Mouse (Mus musculus) heart, embryonic 14.5 days (tissue): ENCODE measurements at regions not wholly inside any gene's neighbourhood (a gene's known extent, or its start where the extent isn't known, plus 50 kb on each side); places are given as distances from the start of the nearest gene placed in this dataset.

Source experiments
- ATAC-seq: fragments of 200-750 bp; cut with Nextera tagmentation; 2 replicates; pipeline ENCODE4 v1.8.0; 2017; ENCODE audit warnings: low read depth, moderate TSS enrichment; ENCODE audit not compliant: insufficient number of reproducible peaks, insufficient read depth, low FRiP score
- H3K27ac ChIP-seq, 2 experiments: fragments of 200-500 bp in 1 of 2; fragments of 300-500 bp in 1 of 2; sonication (generic) in 1 of 2; replicated peaks in 1 of 2; 2 replicates each; pipeline ENCODE4 v1.5.1; 2012 to 2014; ENCODE audit warnings: low read depth in 2 of 2, low read length in 2 of 2, control low read depth in 1 of 2, mild to moderate bottlenecking in 1 of 2, mixed read lengths in 1 of 2; ENCODE audit not compliant: control insufficient read depth in 1 of 2, insufficient read depth in 1 of 2
- H3K27me3 ChIP-seq: fragments of 300-500 bp; sonication (generic); 2 replicates; pipeline ENCODE4 v1.6.1; 2014; ENCODE audit warnings: mild to moderate bottlenecking, low read length, control low read depth; ENCODE audit not compliant: control insufficient read depth, insufficient read depth
- H3K36me3 ChIP-seq: fragments of 300-500 bp; sonication (generic); 2 replicates; pipeline ENCODE4 v1.6.1; 2014; ENCODE audit warnings: mild to moderate bottlenecking, control low read depth, low read length, mixed read lengths; ENCODE audit not compliant: control insufficient read depth, insufficient read depth
- H3K4me1 ChIP-seq, 2 experiments: fragments of 200-500 bp in 1 of 2; fragments of 300-500 bp in 1 of 2; sonication (generic) in 1 of 2; 2 replicates each; pipeline ENCODE4 v1.6.1; 2012 to 2014; ENCODE audit warnings: low read length in 2 of 2, control low read depth in 1 of 2, mixed read lengths in 1 of 2; ENCODE audit not compliant: control insufficient read depth in 2 of 2, insufficient read depth in 2 of 2
- H3K4me2 ChIP-seq: fragments of 300-500 bp; sonication (generic); 2 replicates; pipeline ENCODE4 v1.6.1; 2014; ENCODE audit warnings: mild to moderate bottlenecking, low read length
- H3K4me3 ChIP-seq, 2 experiments: fragments of 200-500 bp in 1 of 2; fragments of 300-500 bp in 1 of 2; sonication (generic) in 1 of 2; 2 replicates each; pipeline ENCODE4 v1.5.1; 2012 to 2014; ENCODE audit warnings: low read length in 2 of 2, mild to moderate bottlenecking in 2 of 2, control low read depth in 1 of 2, low read depth in 1 of 2, moderate library complexity in 1 of 2; ENCODE audit not compliant: control insufficient read depth in 1 of 2, insufficient read depth in 1 of 2
- H3K9ac ChIP-seq: fragments of 300-500 bp; sonication (generic); 2 replicates; pipeline ENCODE4 v1.6.1; 2014; ENCODE audit warnings: mild to moderate bottlenecking, low read length
- H3K9me3 ChIP-seq: fragments of 300-500 bp; sonication (generic); 2 replicates; pipeline ENCODE4 v1.6.1; 2016; ENCODE audit warnings: low read length, control low read depth; ENCODE audit not compliant: control insufficient read depth
- WGBS: fragments of 180-500 bp; shearing (Covaris S2); extraction: QIAGEN DNeasy Blood & Tissue Kit; methylation state at CpG from one replicate; pipeline ENCODE4 v1.1.7; 2014; 5-methylcytosine and 5-hydroxymethylcytosine counted together

DNA sequence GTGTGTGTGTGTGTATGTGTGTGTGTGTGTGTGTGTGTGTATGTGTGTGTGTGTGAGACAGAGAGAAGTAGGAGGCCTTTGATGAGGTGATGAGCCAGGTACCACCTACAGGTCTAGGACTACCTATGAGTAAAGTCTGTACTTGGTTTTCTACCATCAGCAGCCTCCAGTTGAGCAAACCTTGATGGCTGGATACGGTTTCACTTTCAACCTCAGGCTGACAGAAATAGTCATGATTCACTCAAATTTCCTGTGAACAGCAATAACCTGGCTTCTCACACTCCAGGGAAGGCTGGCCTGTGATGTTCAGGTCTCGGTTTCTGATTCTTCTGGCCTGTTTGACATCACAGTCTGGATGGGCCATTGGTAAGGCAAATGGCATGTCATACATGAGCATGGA lies 226.1 kb downstream of the Cog6 start:
- H3K4me1 ChIP-seq, result no peaks in the 10 kb centered on the region
- H3K27me3 ChIP-seq, result no peaks in the 10 kb centered on the region
- ATAC-seq, result no peak
- H3K4me3 ChIP-seq, result no peak overlapping the region
- H3K27ac ChIP-seq, result no peak overlapping the region
- no peak overlapping the region for H3K9ac ChIP-seq
- H3K9me3 ChIP-seq, result no peaks in the 10 kb centered on the region
- H3K36me3 ChIP-seq, result no peaks in the 10 kb centered on the region
- no peak overlapping the region for H3K4me2 ChIP-seq
- WGBS, result 85% methylated on average over 2 of the region's 2 CpGs

DNA sequence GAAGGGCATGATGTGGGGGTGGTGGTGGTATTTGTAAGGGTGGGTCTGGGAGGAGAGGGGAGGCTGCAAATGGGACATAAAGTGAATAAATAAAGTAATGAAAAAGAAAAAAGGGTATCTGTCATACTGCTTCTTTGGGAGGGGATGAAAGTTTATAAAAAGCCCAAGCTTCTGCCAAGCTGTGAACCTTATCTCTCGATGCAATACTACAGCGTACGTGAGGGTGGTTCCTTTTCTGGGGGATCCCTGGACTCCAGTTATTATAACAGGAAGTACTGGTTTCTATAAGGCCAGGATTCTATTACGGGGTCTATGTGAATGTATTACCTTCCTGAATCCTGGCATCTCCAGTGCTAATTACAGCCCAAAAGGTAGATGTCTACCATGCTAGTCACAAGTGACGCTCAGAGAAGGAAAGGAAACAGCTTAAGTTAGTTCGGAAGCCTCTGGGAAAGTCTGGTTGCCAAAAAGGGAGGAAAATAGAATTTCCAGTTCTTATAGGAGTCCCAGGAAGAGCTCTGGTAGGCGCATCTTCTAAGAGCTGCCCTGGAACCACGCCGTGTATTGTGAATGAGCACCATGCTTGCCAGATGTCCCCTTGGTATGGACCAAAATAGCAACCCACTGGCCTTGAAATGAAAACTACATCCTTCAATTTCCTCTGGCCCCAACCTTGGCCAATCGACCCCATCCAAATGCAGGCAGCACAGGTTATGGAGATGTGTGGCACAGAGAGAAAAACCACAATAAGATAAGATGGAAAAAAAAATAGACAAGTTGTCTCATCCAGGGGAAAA lies 228.9 kb downstream of the Cog6 start:
- WGBS, result 80% methylated on average over 10 of the region's 10 CpGs
- H3K9ac ChIP-seq, result no peak overlapping the region
- no peak overlapping the region for H3K27ac ChIP-seq
- H3K36me3 ChIP-seq, result no peaks in the 10 kb centered on the region
- H3K9me3 ChIP-seq, result no peaks in the 10 kb centered on the region
- no peak overlapping the region for H3K4me2 ChIP-seq
- H3K4me1 ChIP-seq, result no peaks in the 10 kb centered on the region
- H3K27me3 ChIP-seq, result no peaks in the 10 kb centered on the region
- no peak for ATAC-seq
- no peak overlapping the region for H3K4me3 ChIP-seq

DNA sequence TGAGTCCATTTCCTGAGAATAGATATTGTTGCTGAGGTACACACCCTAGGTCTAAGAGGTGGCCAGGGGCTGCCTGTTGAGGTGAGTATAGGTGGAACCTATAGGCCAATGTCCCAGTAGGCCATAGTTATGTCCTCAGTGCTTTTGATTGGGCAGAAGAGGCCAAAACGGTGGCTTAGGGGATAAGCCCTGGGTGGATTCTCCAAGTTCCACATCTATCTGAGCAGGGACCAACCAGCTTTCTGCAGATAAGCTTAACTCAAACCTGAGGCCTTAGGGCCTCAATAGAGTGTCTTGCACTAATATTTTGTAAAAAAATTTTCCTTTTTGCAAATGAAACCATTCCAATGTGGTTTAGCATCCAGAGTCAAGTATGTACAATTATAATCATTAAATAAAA lies 231.4 kb downstream of the Cog6 start:
- Histone ChIP-seq H3K4me3 (no peak overlapping the region), H3K36me3 (no peaks in the 10 kb centered on the region), H3K9ac (no peak overlapping the region), H3K27ac (no peak overlapping the region), H3K9me3 (no peaks in the 10 kb centered on the region), H3K4me2 (no peak overlapping the region), H3K4me1 (no peaks in the 10 kb centered on the region), H3K27me3 (no peaks in the 10 kb centered on the region)
- WGBS, result 36% methylated on average over 1 of the region's 1 CpGs
- no peak for ATAC-seq

DNA sequence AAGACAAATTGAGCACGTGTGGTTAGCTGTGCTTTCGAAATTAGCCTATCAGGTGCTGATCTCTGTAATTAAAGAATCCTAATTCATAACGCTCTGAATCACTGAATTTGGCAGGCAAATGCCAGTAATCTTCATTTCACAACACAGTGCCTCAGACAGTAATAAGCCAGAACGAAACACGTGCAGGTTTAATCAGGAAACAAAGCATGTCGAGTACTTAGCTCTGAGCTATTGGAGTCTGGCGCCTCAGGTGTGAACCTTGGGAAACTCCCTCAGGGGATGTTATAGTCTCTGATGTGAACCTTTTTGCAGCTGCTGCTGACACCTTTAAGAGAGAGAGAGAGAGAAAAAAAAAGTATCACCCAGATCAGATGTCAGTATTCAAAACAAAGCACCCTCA lies 232.6 kb downstream of the Cog6 start:
- Histone ChIP-seq H3K27ac (no peak overlapping the region), H3K9ac (no peak overlapping the region), H3K4me1 (no peaks in the 10 kb centered on the region), H3K4me3 (no peak overlapping the region), H3K9me3 (no peaks in the 10 kb centered on the region), H3K27me3 (no peaks in the 10 kb centered on the region), H3K36me3 (no peaks in the 10 kb centered on the region), H3K4me2 (no peak overlapping the region)
- no peak for ATAC-seq
- 68% methylated on average over 7 of the region's 7 CpGs for WGBS

DNA sequence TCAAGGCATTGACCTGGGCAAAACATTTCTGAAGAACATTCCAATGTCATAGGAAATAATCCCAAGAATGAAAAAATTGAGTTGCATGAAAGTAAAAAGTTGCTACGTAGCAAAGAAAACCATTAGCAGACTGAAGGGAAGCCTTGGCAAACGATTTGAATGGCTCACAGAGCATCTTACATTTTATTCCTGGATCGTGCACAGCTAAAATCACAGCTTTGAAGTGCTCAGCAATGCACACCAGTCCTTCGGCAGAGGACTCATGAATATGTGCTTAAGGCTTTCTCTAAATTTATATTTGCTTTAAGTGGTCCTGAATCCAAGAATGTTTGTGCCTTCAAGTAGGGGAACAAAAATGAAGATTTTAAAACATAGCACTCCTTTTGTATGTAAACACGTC lies 234.5 kb downstream of the Cog6 start:
- Histone ChIP-seq H3K36me3 (no peaks in the 10 kb centered on the region), H3K4me3 (no peak overlapping the region), H3K4me2 (no peak overlapping the region), H3K4me1 (no peaks in the 10 kb centered on the region), H3K27ac (no peak overlapping the region), H3K27me3 (no peaks in the 10 kb centered on the region), H3K9me3 (no peaks in the 10 kb centered on the region), H3K9ac (no peak overlapping the region)
- WGBS, result 82% methylated on average over 5 of the region's 5 CpGs
- no peak for ATAC-seq

DNA sequence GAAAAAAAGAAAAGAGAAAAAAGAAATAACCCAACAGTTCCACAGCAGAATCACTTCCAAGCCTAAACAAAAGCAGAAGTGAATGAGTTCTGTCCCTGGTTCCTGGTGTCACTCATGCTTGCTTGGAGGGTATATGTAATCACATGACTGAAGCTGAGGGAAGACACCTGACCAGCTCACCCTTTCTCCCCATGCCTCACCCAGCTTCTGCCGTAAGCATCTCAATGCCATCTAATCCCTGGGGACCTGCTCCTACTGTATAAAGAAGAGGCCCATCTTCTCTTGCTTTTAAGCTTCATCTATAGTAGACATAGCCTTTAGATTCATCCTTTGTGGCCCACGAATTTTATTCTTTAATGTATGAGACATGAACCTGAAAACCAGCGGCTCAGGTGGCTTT lies 235.5 kb downstream of the Cog6 start:
- no peak for ATAC-seq
- H3K4me3 ChIP-seq, result no peak overlapping the region
- 74% methylated on average over 3 of the region's 3 CpGs for WGBS

DNA sequence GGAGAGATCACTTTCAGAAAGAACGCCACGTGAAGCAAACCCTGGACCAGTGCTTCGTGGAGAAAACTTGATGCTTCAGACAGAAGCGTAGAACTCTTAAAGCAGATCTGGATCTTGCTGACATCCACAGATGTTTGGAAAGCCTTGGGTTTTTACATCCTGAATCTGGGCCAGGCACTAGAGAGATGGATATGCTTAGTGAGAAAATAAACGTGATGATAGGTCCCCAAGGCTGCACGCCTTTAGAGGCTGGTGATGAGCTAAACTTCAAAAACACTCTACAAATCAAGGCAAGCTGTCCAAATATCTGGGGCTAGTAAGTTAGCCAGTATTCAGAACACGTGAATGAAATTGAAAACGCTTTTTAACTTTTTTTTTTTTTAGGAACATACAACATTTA lies 236.7 kb downstream of the Cog6 start:
- Histone ChIP-seq H3K36me3 (no peaks in the 10 kb centered on the region), H3K27ac (no peak overlapping the region), H3K4me1 (no peaks in the 10 kb centered on the region), H3K4me2 (no peak overlapping the region), H3K4me3 (no peak overlapping the region), H3K9me3 (no peaks in the 10 kb centered on the region), H3K9ac (no peak overlapping the region), H3K27me3 (no peaks in the 10 kb centered on the region)
- WGBS, result 78% methylated on average over 8 of the region's 8 CpGs
- no peak for ATAC-seq

More for the DNA sequence above, 235.5 kb downstream of the Cog6 start:
- Histone ChIP-seq H3K36me3 (no peaks in the 10 kb centered on the region), H3K9ac (no peak overlapping the region), H3K4me2 (no peak overlapping the region), H3K27me3 (no peaks in the 10 kb centered on the region), H3K27ac (no peak overlapping the region), H3K9me3 (no peaks in the 10 kb centered on the region), H3K4me1 (no peaks in the 10 kb centered on the region)

DNA sequence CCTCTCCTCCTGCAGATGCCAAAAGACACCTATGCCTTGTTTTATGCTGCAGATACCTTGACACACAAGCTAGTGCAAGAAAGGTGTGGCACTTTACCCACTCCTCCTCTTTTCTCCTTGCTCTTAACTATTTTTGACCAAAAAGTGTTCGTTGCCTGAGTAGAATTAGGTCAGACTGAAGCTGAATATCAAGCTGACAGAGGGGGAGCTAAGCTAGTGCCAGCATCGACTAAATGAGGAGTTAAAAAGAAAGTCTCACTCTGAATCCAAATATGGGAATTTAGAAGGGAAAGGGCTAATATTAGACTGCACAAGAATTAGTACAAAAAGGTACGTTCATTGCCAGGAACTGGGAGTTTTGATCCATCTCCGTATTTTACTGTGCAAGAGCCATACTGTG lies 241.2 kb downstream of the Cog6 start:
- Histone ChIP-seq H3K36me3 (no peaks in the 10 kb centered on the region), H3K9me3 (no peaks in the 10 kb centered on the region), H3K27ac (no peak overlapping the region), H3K27me3 (no peaks in the 10 kb centered on the region), H3K4me2 (no peak overlapping the region), H3K9ac (no peak overlapping the region), H3K4me3 (no peak overlapping the region), H3K4me1 (no peaks in the 10 kb centered on the region)
- ATAC-seq, result no peak
- WGBS, result 72% methylated on average over 4 of the region's 4 CpGs
